Mouse (Mus musculus): Measurements from ENCODE around the gene Svs1.

Gene Svs1

GRCm38 (mm10) chr6:48986444-48986990 lies at the start of gene Svs1:
Svs1 (plus strand) TSS chr6:48986861.
- WGBS, result 79% methylated on average over 7 of the region's 7 CpGs

GRCm38 (mm10) chr6:48949596-48949995 lies 37.1 kb upstream of the Svs1 start:
- WGBS, result 71% methylated on average over 2 of the region's 2 CpGs

DNA sequence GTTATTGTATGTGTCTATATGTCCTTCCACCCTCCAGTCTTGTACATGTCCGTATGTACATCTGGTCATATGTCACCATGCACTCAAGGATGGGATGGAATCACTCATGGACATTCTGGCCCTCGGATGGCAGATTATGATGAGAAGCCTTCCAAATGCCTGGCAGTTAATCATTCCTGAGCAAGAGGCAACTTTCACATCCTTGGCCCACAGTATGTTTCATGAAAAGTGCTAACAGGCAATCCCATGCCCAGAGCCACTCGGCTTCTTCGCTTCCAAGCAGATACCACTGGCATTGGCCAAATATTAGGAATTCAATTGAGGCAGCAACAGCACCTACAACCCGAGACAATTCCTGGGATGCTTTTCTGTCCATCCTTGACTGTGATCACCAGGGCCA lies 36.0 kb upstream of the Svs1 start:
- 90% methylated on average over 5 of the region's 5 CpGs for WGBS

DNA sequence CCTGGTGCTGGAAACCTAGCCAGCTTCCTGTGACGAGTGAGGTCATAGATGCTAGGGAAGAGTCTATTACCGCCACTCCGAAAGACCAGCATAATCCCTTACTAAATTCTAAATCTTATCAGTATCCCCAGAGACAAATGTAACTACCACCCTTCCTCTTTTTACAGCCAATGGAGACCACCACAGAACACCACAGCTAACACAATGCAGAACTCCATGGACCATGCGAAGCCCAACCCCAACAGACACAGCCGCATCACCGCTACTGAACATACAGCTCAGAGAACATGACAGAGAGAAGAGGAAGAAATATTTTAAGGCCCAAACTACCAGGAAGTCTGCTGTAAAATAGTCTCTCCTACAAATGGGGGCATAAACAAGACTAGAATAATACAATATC lies 35.0 kb upstream of the Svs1 start:
- WGBS, result 85% methylated on average over 6 of the region's 6 CpGs

DNA sequence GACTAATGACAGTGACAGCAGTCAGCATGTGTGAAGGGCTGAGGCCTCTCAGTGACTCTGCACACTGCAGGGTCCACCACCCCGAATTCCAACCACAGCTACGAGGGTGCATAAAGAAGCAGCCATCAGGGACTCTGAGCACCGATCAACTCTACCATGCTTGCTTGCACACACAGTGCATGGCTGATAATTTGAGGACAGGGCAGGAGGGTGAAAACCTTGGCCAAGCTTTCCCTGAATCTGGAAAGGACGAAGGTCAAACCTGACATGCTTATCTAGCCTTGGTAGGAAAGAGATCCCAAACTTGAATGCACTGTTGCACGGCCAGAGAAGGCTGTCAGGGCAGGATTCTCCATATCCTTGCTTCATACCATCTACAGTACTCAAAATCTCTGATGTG lies 33.4 kb upstream of the Svs1 start:
- WGBS, result 96% methylated on average over 5 of the region's 5 CpGs

DNA sequence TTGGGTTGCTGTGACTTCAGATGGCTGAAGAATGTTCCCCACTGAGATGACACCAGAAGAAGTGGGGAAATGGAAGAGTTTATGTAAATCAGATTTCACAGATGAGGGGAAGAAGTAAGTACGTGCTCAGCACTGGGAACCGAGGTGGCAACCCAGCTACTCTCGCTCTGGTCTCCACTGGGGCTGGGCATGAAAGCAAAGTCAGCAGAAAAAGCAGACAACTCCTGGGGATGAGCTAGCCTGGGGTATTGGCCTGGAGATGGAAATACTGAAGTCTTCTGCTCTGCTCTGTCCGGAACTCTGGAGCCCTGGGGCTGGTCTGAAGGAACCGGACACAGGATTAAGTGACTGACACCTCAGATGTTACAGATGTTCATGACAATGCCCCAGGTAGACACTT lies 32.5 kb upstream of the Svs1 start:
- WGBS, result 91% methylated on average over 5 of the region's 5 CpGs

GRCm38 (mm10) chr6:48954946-48955345 lies 31.7 kb upstream of the Svs1 start:
- 54% methylated on average over 1 of the region's 1 CpGs for WGBS

GRCm38 (mm10) chr6:48956785-48957184 lies 29.9 kb upstream of the Svs1 start:
- 81% methylated on average over 4 of the region's 4 CpGs for WGBS

GRCm38 (mm10) chr6:48958053-48958452 lies 28.6 kb upstream of the Svs1 start:
- WGBS, result 68% methylated on average over 1 of the region's 1 CpGs

DNA sequence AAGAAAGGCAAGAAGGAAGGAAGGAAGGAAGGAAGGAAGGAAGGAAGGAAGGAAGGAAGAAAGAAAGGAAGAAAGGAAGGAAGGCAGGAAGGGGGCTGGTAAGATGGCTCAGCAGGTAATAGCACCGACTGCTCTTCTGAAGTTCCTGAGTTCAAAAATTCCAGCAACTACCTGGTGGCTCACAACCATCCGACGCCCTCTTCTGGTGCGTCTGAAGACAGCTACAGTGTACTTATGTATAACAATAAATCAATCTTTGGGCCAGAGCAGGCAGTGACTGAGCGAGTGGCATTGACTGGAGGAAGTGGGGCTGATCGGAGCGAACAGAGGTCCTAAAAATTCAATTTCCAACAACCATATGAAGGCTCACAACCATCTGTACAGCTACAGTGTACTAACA lies 27.5 kb upstream of the Svs1 start:
- 36% methylated on average over 7 of the region's 7 CpGs for WGBS

DNA sequence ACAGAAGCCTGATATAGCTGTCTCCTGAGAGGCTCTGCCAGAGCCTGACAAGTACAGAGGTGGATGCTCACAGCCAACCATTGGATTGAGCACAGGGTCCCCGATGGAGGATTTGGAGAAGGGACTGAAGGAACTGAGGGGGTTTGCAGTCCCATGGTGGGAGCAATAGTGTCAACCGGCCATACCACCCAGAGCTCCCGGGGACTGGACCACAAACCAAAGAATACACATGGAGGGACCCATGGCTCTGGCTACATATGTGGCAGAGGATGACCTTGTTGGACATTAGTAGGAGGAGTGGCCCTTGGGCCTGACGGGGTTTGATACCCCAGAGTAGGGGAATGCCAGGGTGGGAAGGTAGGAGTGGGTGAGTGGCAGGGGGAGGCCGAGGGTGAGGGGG lies 20.0 kb upstream of the Svs1 start:
- WGBS, result 92% methylated on average over 5 of the region's 5 CpGs

GRCm38 (mm10) chr6:48974663-48975062 lies 12.0 kb upstream of the Svs1 start, which contains the start of gene Doxl2:
Doxl2 (plus strand) TSS chr6:48974963.
- WGBS, result 89% methylated on average over 2 of the region's 2 CpGs

DNA sequence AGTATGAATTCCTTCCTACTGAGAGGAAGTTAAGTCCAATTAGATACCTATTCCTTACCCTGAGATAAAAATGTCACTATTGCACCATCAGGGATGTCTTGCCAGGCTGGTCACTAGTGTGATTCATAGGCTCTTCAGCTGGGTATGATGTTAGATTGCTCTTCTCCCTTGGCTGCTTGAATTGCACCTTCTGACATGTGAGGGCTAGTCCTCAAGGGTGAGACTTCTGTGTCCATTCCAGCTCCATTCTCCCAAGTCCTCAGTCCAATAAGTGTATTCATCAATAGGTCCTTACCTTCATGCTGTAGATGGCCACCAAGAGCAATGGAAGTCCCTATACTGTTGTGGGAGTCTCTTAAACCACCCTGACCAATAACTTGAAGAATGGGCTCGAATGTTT lies 7.0 kb upstream of the Svs1 start:
- WGBS, result 49% methylated on average over 1 of the region's 1 CpGs

- 43% methylated on average over 3 of the region's 3 CpGs for WGBS
Observed at GRCm38 (mm10) chr6:48982305-48982704, 4.4 kb upstream of the Svs1 start.

DNA sequence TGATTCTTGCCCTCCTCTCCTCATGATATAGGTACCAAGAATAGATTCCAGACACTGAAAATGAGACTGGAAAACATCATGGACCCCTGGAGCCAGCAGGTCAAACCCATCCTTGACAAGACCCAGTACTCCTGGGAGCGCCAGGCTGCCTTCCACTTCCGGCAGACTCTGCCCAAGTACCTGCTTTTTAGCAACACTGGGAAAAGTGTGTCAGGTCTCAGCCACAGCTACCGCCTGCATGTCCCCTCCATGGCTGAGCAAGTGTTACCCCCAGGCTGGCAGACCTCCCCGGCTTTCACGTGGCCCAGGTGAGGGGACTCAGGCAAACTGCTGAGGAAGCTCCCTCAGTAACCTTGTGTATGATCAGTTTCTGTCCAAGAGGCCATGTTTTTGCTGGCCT lies 3.3 kb downstream of the Svs1 start:
- WGBS, result 98% methylated on average over 5 of the region's 5 CpGs

DNA sequence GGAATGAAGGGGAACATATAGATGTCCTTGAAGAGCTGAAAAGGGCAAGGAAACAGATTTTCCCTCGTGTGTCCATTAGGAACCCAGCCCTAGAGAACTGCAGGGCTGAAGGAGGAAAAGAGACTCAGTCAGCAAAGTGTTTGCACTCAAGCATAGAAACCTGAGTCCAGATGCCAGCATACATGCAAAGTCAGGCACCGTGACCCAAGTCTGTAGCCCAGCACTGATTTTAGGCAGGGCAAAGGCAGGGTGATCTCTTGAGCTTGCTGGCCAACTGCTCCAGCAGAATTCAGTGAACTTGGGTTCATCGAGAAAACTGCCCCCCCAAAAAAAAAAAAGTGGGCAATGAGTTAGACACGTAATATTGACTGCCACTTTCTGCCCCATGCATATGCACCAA lies 5.3 kb downstream of the Svs1 start:
- WGBS, result 85% methylated on average over 4 of the region's 4 CpGs

DNA sequence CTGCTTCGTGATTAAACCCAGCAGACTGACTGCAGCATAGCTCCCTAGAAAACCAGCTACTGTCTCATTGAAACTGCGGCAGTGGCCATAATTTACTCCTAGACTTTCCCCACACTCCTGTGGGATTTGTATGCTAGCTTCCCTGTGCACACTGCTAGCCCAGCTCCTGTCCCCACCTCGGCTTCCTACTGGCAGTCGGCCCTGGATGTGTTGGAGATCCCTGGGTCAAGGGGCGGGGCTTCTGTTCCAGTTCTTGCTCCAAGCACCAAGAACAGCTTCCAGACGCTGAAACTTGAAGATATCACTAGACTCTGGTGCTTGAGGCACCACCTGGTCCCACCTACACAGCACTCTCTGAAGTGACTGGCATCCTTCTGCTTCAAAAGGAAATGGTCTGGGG lies 11.5 kb downstream of the Svs1 start:
- WGBS, result 68% methylated on average over 6 of the region's 6 CpGs

DNA sequence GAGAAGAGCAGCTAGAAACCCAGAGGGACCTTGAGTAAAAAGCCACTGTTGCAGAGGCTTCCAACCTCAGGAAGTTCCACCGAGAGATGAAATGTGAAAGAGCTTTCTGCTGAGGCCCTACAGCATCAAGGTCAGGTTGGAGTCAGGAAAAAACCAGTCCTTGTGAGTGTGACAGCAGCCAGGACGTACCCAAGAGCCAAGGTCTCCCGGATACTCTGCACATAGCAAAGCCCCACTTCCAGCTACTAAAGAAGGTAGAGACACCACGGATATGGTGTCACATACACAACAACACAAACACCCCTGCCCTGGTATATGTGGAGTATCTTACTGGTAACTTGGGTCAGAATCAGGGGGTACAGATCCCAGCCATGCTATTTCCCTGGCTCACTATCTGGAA lies 12.1 kb downstream of the Svs1 start:
- 91% methylated on average over 4 of the region's 4 CpGs for WGBS

GRCm38 (mm10) chr6:49003381-49003780 lies 16.7 kb downstream of the Svs1 start:
- WGBS, result 51% methylated on average over 4 of the region's 4 CpGs

DNA sequence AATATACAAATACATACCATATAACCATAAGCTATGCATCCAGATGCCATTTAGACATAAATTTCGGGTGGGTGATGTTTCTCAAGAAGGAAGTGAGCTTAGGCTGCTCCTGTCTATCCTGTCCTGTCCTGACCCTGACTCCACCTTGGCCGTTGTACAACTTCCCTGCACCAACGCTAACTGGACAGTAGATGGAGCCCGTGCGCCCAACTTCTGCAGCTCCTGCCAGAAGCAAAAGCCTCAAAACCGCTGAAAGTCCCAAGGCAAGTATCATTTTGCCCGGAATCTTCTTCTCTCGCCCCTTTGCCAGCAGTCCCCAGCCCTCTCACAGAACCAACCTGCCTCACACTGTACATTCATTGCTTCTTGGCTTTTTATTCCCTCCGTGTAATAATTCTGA lies 21.3 kb downstream of the Svs1 start:
- WGBS, result 2% methylated on average over 9 of the region's 9 CpGs

- 15% methylated on average over 13 of the region's 13 CpGs for WGBS
Observed at GRCm38 (mm10) chr6:49008420-49009160, 21.9 kb downstream of the Svs1 start.

DNA sequence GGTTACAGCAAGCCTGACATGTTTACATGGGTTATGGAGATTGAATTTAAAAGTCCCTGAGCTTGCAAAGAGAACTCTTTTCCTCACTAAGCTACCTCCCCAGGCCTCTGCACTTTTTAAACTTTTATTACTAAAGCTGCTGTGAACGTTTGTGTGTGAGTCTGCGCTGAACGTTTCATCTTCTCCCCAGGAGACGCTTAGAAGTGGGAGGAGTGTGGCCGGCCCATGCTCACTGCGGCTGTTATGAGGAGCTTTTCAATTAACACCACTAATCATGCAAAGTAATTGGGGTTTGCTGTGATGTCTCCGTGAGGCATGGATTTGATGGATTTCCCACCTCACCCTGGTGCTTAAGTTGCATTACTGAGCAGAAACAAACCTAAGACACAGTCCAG lies 22.5 kb downstream of the Svs1 start:
- WGBS, result 31% methylated on average over 7 of the region's 7 CpGs

DNA sequence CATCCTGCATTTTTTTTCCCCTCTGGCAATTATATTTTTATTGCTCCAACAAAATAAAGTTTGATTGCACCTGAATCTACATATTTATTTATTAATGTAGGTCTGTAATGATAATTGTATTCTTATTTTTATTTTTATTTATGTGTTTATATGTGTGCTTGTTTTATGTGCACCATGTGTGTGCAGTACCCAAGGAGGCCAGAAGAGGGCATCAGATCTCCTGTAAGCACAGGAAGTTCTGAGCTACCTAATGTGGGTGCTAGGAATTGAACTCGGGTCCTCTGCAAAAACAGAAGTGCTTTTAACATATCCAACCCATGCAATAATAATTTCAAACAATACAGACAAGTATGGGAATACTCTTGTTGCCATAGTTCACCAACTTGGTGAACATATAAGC lies 23.0 kb downstream of the Svs1 start:
- WGBS, result 100% methylated on average over 1 of the region's 1 CpGs

DNA sequence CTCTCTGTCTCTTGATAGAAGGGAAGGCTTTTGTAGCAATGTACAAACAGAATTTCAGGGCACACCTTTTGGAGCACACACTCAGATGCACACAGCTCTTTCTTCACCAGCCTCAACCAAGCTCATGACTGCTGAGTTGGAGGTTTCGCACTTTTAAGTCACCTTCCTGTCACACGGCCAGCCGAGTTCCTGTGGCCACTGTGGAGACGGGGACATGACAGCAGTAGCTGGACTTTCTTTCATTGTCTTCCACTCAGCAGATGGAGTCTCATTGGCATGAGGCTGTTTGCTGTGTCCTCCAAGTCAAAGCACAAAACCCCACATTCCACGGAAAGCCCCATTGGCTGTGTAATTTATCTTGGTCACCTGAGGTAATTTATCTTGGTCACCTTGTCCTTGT lies 24.5 kb downstream of the Svs1 start:
- 92% methylated on average over 5 of the region's 5 CpGs for WGBS
